Mouse (Mus musculus) heart, embryonic 11.5 days (tissue): Measurements from ENCODE around the gene Ankrd35. TPM values are rescaled to one million over a fixed set of nuclear protein-coding genes. Genes with fewer than 3 reads are reported as not detected.

Source experiments
- ATAC-seq: fragments of 200-750 bp; cut with Nextera tagmentation; replicated peaks from 2 replicates; pipeline ENCODE4 v1.8.0; 2017; ENCODE audit warnings: moderate library complexity; ENCODE audit not compliant: insufficient number of reproducible peaks, low FRiP score, low TSS enrichment
- H3K27ac ChIP-seq: fragments of 300-500 bp; sonication (generic); 2 replicates; pipeline ENCODE4 v1.5.1; 2014; ENCODE audit warnings: mild to moderate bottlenecking, low read depth, low read length
- H3K27me3 ChIP-seq: fragments of 300-500 bp; sonication (generic); 2 replicates; pipeline ENCODE4 v1.6.1; 2014; ENCODE audit warnings: mild to moderate bottlenecking, low read length, mixed read lengths; ENCODE audit not compliant: control insufficient read depth, insufficient read depth
- H3K36me3 ChIP-seq: fragments of 300-500 bp; sonication (generic); 2 replicates; pipeline ENCODE4 v1.6.1; 2014; ENCODE audit warnings: mild to moderate bottlenecking, low read length, moderate library complexity, mixed read lengths; ENCODE audit not compliant: control insufficient read depth, insufficient read depth
- H3K4me1 ChIP-seq: fragments of 300-500 bp; sonication (generic); 2 replicates; pipeline ENCODE4 v1.6.1; 2014; ENCODE audit warnings: low read length; ENCODE audit not compliant: control insufficient read depth, insufficient read depth
- H3K4me2 ChIP-seq: fragments of 300-500 bp; sonication (generic); 2 replicates; pipeline ENCODE4 v1.6.1; 2014; ENCODE audit warnings: mild to moderate bottlenecking, moderate library complexity
- H3K4me3 ChIP-seq: fragments of 300-500 bp; sonication (generic); 2 replicates; pipeline ENCODE4 v1.5.1; 2014; ENCODE audit warnings: low read depth, low read length
- H3K9ac ChIP-seq: fragments of 300-500 bp; sonication (generic); 2 replicates; pipeline ENCODE4 v1.6.1; 2014; ENCODE audit warnings: mild to moderate bottlenecking, low read depth, low read length, moderate library complexity
- H3K9me3 ChIP-seq: fragments of 300-500 bp; sonication (generic); replicated peaks from 2 replicates; pipeline ENCODE4 v1.6.1; 2016; ENCODE audit warnings: low read length; ENCODE audit not compliant: control insufficient read depth
- WGBS: fragments of 180-500 bp; shearing (Covaris S2); extraction: QIAGEN DNeasy Blood & Tissue Kit; methylation state at CpG from one replicate; pipeline ENCODE4 v1.1.7; 2014; ENCODE audit not compliant: insufficient replicate concordance; 5-methylcytosine and 5-hydroxymethylcytosine counted together
- polyA plus RNA-seq: library from polyadenylated mRNA; unstranded; fragments of >200 nt; fragmentation: Nextera tagmentation; extraction: Ambion mirVana; gene quantifications from 2 replicates; pipeline ENCODE4 v1.2.1, GENCODE M21; 2014

Ankrd35 gene
- 0.15 and 0.33 TPM in 2 replicates for polyA plus RNA-seq

GRCm38 (mm10) chr3:96669727-96670468 is at the start of gene Ankrd35:
Gene Ankrd35, plus strand, starts transcription at chr3:96670131.
- H3K4me1 ChIP-seq: 0 out of 2 replicates have a peak, but pooled peaks cover 2% of the 10 kb centered on the region
- ATAC-seq: peak; percentile 86
- H3K36me3 ChIP-seq: no peaks in the 10 kb centered on the region
- peaks cover 4% of the 10 kb centered on the region; the same call in 1 of the 2 replicates for H3K27me3 ChIP-seq
- peak within 1 kb of the TSS; percentile 47 for H3K4me3 ChIP-seq
- H3K9me3 ChIP-seq: no peaks in the 10 kb centered on the region
- H3K9ac ChIP-seq: peak within 1 kb of the TSS; percentile 22; the same call in 1 of the 2 replicates
- 5% methylated on average over 35 of the region's 35 CpGs for WGBS
- H3K4me2 ChIP-seq: peak within 1 kb of the TSS; percentile 87
- H3K27ac ChIP-seq: no peak within 1 kb of the TSS

DNA sequence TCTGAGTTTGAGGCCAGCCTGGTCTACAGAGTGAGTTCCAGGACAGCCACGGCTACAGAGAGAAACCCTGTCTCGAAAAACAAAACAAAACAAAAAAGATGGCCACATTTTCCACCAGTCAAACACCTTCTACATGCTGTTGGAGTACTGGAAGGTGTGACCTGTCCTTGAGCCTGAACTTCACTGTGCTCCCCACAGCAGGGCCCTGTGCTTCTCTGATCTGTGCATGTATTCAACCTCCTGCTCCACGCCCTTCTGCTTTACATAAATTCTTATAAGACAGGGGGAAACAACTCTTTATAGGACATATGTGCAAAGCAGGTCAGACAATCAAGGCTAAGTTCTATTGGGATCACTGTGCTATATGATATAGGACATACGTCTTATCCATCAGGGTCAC is 46.7 kb upstream of the Ankrd35 start:
- Histone ChIP-seq H3K4me3 (no peak overlapping the region), H3K27ac (no peak overlapping the region), H3K4me1 (no peaks in the 10 kb centered on the region), H3K36me3 (peaks cover 21% of the 10 kb centered on the region), H3K27me3 (no peaks in the 10 kb centered on the region), H3K4me2 (no peak overlapping the region), H3K9me3 (no peaks in the 10 kb centered on the region), H3K9ac (no peak overlapping the region)
- 84% methylated on average over 4 of the region's 4 CpGs for WGBS
- no peak for ATAC-seq

DNA sequence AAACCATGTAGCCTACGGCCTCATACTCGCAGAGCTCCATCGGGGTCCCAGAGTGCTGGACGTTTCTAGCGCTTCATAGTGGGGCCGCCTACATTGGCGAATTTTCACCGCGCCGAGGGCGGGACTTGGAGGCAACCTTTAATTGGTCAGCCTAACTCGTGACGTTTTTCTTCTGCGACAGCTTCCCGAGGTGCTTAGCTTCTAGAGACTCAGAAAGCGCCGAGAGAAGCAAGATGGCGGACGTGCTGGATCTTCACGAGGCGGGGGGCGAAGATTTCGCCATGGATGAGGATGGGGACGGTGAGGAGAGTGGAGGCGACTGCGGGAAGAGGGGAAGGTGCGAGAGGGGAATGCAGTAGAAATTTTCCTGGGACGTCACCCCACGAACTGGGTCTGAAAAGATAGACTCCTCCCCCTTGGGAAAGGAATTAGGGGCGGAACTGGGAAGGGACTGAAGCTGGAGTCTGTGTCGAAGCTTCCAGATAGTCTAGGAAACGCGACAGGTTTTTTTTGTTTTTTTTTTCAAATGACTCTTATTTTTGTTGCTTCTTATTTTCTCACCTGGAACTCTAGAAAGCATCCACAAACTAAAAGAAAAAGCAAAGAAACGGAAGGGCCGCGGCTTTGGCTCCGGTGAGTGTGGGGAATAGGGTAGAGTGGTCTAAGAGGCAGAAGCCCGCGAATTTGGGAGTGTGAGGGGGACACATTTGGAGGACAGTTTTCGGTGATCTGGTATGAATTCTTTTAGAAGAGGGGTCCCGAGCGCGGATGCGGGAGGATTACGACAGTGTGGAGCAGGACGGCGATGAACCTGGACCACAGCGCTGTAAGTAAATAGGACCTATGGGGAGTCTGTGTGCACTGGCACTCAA is 40.0 kb upstream of the Ankrd35 start, which contains the start of gene Rbm8a:
Gene Rbm8a (plus strand): TSS at position 205 of the 872 bp plus-strand sequence.
- Histone ChIP-seq H3K4me1 (peaks cover 7% of the 10 kb centered on the region), H3K9me3 (no peaks in the 10 kb centered on the region), H3K4me2 (peak within 1 kb of the TSS; percentile 94), H3K4me3 (peak within 1 kb of the TSS; percentile 63), H3K36me3 (0 out of 2 replicates have a peak, but pooled peaks cover 3% of the 10 kb centered on the region), H3K9ac (peak within 1 kb of the TSS; percentile 92), H3K27ac (peak within 1 kb of the TSS; percentile 78), H3K27me3 (no peaks in the 10 kb centered on the region)
- 1% methylated on average over 48 of the region's 48 CpGs for WGBS
- peak; percentile 84 for ATAC-seq

DNA sequence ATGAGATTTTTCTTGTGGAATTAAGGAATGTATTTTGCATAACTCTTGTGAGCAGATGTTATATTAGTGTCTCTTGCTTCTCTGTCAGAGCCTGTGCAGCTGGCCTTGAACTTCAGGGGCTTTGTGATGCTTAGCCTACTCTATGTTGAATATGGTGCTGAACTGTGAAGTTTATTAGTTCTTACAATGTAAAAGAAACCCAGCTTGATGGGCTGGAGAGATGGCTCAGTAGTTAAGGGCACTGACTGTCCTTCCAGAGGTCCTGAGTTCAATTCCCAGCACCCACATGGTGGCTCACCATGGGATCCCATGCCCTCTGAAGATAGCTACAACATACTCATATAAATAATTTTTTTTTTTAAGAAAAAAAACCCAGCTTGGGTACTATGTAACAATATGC is 37.9 kb upstream of the Ankrd35 start:
- H3K4me2 ChIP-seq: no peak overlapping the region
- H3K9ac ChIP-seq: no peak overlapping the region
- no peak overlapping the region for H3K4me3 ChIP-seq
- H3K36me3 ChIP-seq: 0 out of 2 replicates have a peak, but pooled peaks cover 3% of the 10 kb centered on the region
- H3K4me1 ChIP-seq: peaks cover 15% of the 10 kb centered on the region
- no peak overlapping the region for H3K27ac ChIP-seq
- no peaks in the 10 kb centered on the region for H3K9me3 ChIP-seq
- no peak for ATAC-seq
- no peaks in the 10 kb centered on the region for H3K27me3 ChIP-seq

- Histone ChIP-seq H3K27me3 (no peaks in the 10 kb centered on the region), H3K36me3 (peaks cover 3% of the 10 kb centered on the region; the same call in 1 of the 2 replicates), H3K9me3 (no peaks in the 10 kb centered on the region), H3K4me1 (peaks cover 15% of the 10 kb centered on the region), H3K27ac (no peak overlapping the region), H3K9ac (no peak overlapping the region), H3K4me2 (no peak overlapping the region), H3K4me3 (no peak overlapping the region)
- no peak for ATAC-seq
- 55% methylated on average over 1 of the region's 1 CpGs for WGBS
Observed at GRCm38 (mm10) chr3:96634015-96634414, 35.9 kb upstream of the Ankrd35 start.

DNA sequence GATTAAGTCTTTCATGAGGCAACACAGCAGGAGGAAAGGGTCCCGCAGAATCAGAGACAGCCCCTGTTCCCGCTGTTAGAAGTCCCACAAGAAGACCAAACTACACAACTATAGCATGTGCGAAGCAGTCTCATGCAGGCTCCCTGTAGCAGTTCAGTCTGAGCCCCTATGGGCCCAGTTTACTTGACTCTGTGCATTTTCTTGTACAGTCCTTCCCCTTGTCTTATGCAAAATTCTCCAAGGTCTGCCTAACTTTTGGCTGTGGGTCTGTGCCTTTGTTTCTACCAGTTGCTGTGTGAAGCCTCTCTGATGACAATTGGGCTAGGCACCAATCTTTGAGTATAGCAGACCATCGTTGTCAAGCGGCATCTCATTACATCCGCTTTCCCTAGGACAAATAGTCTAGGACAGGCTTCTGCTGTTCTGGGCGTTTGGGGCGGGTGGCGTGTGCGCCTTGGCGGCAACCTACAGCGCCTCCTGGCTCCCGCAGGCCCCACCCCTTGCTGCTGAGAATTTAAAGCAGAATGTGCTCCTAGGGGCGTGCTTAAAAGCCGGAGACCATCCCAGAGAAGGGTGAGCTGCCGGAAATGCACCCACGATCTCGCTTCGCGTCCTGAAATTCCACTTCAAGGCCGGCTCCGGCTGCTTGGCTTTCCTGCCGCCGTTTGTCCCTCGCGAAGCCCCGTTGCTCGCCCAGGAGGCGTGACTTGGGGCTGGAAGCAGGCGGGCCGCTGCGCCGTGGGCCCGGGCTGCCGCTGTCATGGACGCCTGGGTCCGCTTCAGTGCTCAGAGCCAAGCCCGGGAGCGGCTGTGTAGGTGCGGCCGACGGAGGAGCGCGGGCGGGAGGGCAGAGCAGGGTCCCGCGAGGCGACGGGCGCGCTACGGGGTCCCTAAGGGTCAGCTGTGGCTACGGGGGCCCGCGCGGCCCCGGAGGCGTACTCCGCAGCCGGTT is 34.7 kb upstream of the Ankrd35 start, which contains the start of the genes Pex11b and Gm42957:
Gene Pex11b (plus strand): TSS at position 449 of the 952 bp plus-strand sequence.
Gene Gm42957 (plus strand): TSS at position 547 of the 952 bp plus-strand sequence.
- 2% methylated on average over 60 of the region's 60 CpGs for WGBS
- H3K27me3 ChIP-seq: no peaks in the 10 kb centered on the region
- H3K36me3 ChIP-seq: peaks cover 3% of the 10 kb centered on the region; the same call in 1 of the 2 replicates
- H3K27ac ChIP-seq: peak within 1 kb of the TSS; percentile 79
- peak within 1 kb of the TSS; percentile 92 for H3K4me3 ChIP-seq
- ATAC-seq: peak; percentile 85
- peak within 1 kb of the TSS; percentile 95 for H3K4me2 ChIP-seq
- peaks cover 15% of the 10 kb centered on the region for H3K4me1 ChIP-seq
- H3K9ac ChIP-seq: peak within 1 kb of the TSS; percentile 95
- no peaks in the 10 kb centered on the region for H3K9me3 ChIP-seq

- Histone ChIP-seq H3K9ac (peak overlapping the region; percentile 95), H3K9me3 (no peaks in the 10 kb centered on the region), H3K4me1 (peaks cover 13% of the 10 kb centered on the region), H3K27ac (peak overlapping the region; percentile 79), H3K27me3 (no peaks in the 10 kb centered on the region), H3K4me3 (peak overlapping the region; percentile 92), H3K4me2 (peak overlapping the region; percentile 95), H3K36me3 (peaks cover 5% of the 10 kb centered on the region; the same call in 1 of the 2 replicates)
- WGBS: 11% methylated on average over 15 of the region's 15 CpGs
- no peak; the same call in 1 of the 2 replicates for ATAC-seq
Observed at GRCm38 (mm10) chr3:96635906-96636305, 34.0 kb upstream of the Ankrd35 start.
